Mouse (Mus musculus): ENCODE data around the gene Ttc28. TPM values are rescaled to one million over a fixed set of nuclear protein-coding genes. Genes with fewer than 3 reads are reported as not detected.

The Ttc28 gene
- total and polyA plus RNA-seq, 3 experiments = 1.1 to 1.8 TPM; not detected in 1

- DNase-seq (ENCODE audit: low read depth, low spot score) = no peak
- no peak overlapping the region for H3K27ac ChIP-seq (ENCODE audit: control insufficient read depth, low read depth, low read length)
- no peaks in the 10 kb centered on the region for H3K27me3 ChIP-seq (ENCODE audit: control insufficient read depth in 1 of 2, insufficient read depth in 2 of 2, low read length in 2 of 2)
- H3K4me3 ChIP-seq (ENCODE audit: control insufficient read depth in 1 of 2, insufficient read depth in 1 of 2, low read depth in 2 of 2, low read length in 2 of 2) = no peak overlapping the region
- H3K79me2 ChIP-seq (ENCODE audit: control insufficient read depth, insufficient read depth, low read length, poor library complexity) = no peaks in the 10 kb centered on the region
- H3K9me3 ChIP-seq (replicated peaks; ENCODE audit: insufficient read depth, low read length) = no peaks in the 10 kb centered on the region
- TF ChIP-seq USF2 (IDR thresholded peaks at IDR 0.05; ENCODE audit: borderline replicate concordance in 1 of 2, insufficient read depth in 1 of 2, low read depth in 1 of 2, low read length in 2 of 2) = no peak
- no peak for TF ChIP-seq RAD21 (IDR thresholded peaks at IDR 0.05; ENCODE audit: low read depth, low read length)
- TF ChIP-seq USF1 (IDR thresholded peaks at IDR 0.05; ENCODE audit: low read depth, low read length) = no peak
- no peak for TF ChIP-seq RCOR1 (IDR thresholded peaks at IDR 0.05; ENCODE audit: low read depth, low read length)
- no peak for TF ChIP-seq POLR2AphosphoS5 (IDR thresholded peaks at IDR 0.05; ENCODE audit: borderline replicate concordance, low read depth, low read length)
- TF ChIP-seq MAFK (IDR thresholded peaks at IDR 0.05; ENCODE audit: borderline replicate concordance, low read depth, low read length) = no peak
- no peak for TF ChIP-seq ZKSCAN1 (IDR thresholded peaks at IDR 0.05; ENCODE audit: low read depth, low read length)
- no peak for TF ChIP-seq JUND (IDR thresholded peaks at IDR 0.05; ENCODE audit: low read depth, low read length)
- TF ChIP-seq GABPA (IDR thresholded peaks at IDR 0.05; ENCODE audit: low read depth, low read length) = no peak
- TF ChIP-seq MAX (IDR thresholded peaks at IDR 0.05; ENCODE audit: low read length) = no peak
- H3K9ac ChIP-seq (ENCODE audit: control insufficient read depth, low read depth, low read length, poor library complexity, severe bottlenecking) = no peak overlapping the region
- H3K4me1 ChIP-seq (ENCODE audit: control insufficient read depth in 1 of 2, insufficient read depth in 2 of 2, low read length in 2 of 2) = no peaks in the 10 kb centered on the region
- no peaks in the 10 kb centered on the region for H3K36me3 ChIP-seq (ENCODE audit: control insufficient read depth in 1 of 2, insufficient read depth in 2 of 2, low read length in 2 of 2)
These were observed 78.6 kb downstream of the Ttc28 start for GRCm38 (mm10) chr5:110958196-110958595.

GRCm38 (mm10) chr5:110960067-110960466 lies 80.5 kb downstream of the Ttc28 start:
- H3K4me3 ChIP-seq (ENCODE audit: control insufficient read depth in 1 of 2, insufficient read depth in 1 of 2, low read depth in 2 of 2, low read length in 2 of 2) = no peak overlapping the region
- no peaks in the 10 kb centered on the region for H3K27me3 ChIP-seq (ENCODE audit: control insufficient read depth in 1 of 2, insufficient read depth in 2 of 2, low read length in 2 of 2)
- DNase-seq (ENCODE audit: low read depth, low spot score) = no peak
- TF ChIP-seq MYB (IDR thresholded peaks at IDR 0.05; ENCODE audit: low read depth, low read length) (no peak), USF2 (IDR thresholded peaks at IDR 0.05; ENCODE audit: borderline replicate concordance in 1 of 2, insufficient read depth in 1 of 2, low read depth in 1 of 2, low read length in 2 of 2) (no peak), MAFK (IDR thresholded peaks at IDR 0.05; ENCODE audit: borderline replicate concordance, low read depth, low read length) (no peak), GATA1 (IDR thresholded peaks at IDR 0.05; ENCODE audit: low read depth, low read length) (no peak), UBTF (IDR thresholded peaks at IDR 0.05; ENCODE audit: borderline replicate concordance, insufficient read depth, low read depth, low read length) (no peak), ELF1 (IDR thresholded peaks at IDR 0.05; ENCODE audit: low read depth, low read length) (no peak), KAT2A (conservative IDR thresholded peaks at IDR 0.05; ENCODE audit: low read depth, low read length) (no peak), NELFE (IDR thresholded peaks at IDR 0.05; ENCODE audit: low read depth, low read length) (no peak), TBP (IDR thresholded peaks at IDR 0.05; ENCODE audit: low read depth, low read length) (no peak), POLR2AphosphoS2 (IDR thresholded peaks at IDR 0.05; ENCODE audit: low read length) (no peak), POLR2A (IDR thresholded peaks at IDR 0.05; ENCODE audit: control insufficient read depth in 1 of 2, insufficient read depth in 1 of 2, low read depth in 1 of 2, low read length in 2 of 2, poor library complexity in 1 of 2) (no peak), EP300 (IDR thresholded peaks at IDR 0.05; ENCODE audit: low read depth in 1 of 2, low read length in 2 of 2) (no peak), ZNF384 (IDR thresholded peaks at IDR 0.05; ENCODE audit: low read depth, low read length) (no peak)
- no peak overlapping the region for H3K9ac ChIP-seq (ENCODE audit: control insufficient read depth, low read depth, low read length, poor library complexity, severe bottlenecking)
- H3K4me1 ChIP-seq (ENCODE audit: control insufficient read depth in 1 of 2, insufficient read depth in 2 of 2, low read length in 2 of 2) = no peaks in the 10 kb centered on the region
- H3K79me2 ChIP-seq (ENCODE audit: control insufficient read depth, insufficient read depth, low read length, poor library complexity) = no peaks in the 10 kb centered on the region
- no peak overlapping the region for H3K27ac ChIP-seq (ENCODE audit: control insufficient read depth, low read depth, low read length)
- H3K36me3 ChIP-seq (ENCODE audit: control insufficient read depth in 1 of 2, insufficient read depth in 2 of 2, low read length in 2 of 2) = no peaks in the 10 kb centered on the region
- no peaks in the 10 kb centered on the region for H3K9me3 ChIP-seq (replicated peaks; ENCODE audit: insufficient read depth, low read length)

Measured in MEL (cell line).